Mouse (Mus musculus): ENCODE measurements around the gene Itga11. TPM values are rescaled to one million over a fixed set of nuclear protein-coding genes. Genes with fewer than 3 reads are reported as not detected.
"Not testable (repeated sequence)": the region's sequence is repeated elsewhere in the genome, so short reads cannot be mapped to it uniquely, and the experiment has no call there.

Gene Itga11
- polyA plus RNA-seq, 1 experiment, result 2.3 TPM

DNA sequence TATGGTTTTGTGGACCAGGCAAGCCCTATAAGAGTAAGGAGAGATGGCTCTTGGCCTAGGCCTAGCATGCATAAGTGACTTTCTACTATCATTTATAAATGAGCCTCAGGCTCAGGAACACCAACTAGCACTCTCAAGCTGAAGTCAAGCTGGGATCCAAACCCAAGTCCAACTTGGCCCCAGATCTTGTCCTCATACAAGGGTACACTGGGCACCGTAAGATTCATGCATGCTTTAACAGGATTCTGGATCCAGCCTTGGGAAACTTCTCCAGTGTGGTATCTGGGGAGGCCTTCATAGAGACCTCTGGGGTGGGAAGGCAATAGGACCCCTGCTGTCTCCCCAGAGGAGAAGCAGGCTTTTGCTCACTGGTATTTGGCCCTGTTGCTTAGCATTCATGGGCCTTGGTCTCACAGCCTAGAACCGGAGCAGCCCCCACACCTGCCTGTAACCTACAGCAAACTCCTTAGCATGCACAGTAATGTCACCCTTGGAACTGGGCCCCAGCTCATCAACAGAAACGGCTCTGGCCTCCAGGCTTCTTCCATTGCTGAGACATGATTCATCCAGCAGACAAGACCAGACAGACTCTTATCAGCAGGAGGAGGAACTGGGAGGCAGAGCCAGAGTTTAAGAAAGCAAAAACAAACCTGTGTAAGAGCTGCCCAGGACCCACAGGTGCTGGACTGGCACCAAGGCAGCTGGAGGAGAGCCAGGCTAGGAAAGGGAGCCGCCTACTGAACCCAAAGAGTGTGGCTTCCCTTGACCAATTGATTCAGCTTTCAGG, 140.4 kb downstream of the Itga11 start:
- peak; percentile 95 for DNase-seq (ENCODE audit: low read depth)

DNA sequence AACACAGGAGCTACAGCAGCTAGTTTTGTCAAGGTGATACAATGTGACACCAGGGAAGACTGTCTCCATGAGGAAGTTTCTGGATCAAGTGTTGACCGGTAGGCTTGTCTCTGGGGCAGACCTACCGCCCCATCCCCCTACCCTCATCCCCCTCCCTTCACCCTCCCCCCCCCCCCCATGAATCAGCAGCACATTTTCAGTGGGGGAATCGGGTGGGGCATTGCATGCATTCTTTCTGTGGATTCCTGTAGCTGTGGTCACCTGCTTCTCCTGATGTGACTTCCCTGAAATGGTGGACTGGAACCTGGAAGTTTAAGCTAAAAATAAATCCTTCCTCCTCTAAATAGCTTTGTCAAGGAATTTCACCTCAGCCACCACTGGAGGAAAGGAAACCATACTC, 141.9 kb downstream of the Itga11 start:
- no peak for DNase-seq (ENCODE audit: low read depth)

DNA sequence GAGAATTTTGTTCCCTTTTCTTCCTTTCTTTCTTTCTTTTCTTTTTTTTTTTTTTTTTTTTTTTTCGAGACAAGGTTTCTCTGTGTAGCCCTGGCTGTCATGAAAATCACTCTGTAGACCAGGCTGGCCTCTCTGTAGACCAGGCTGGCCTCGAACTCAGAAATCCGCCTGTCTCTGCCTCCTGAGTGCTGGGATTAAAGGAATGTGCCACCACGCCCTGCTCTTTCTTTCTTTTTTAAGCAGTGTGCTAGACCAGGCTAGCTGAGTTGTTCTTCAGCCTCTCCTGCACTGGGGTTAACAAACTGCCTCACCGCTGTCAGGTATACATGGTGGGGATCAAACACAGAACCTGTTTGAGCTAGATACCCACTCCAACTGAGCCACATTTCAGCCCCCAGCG, 142.3 kb downstream of the Itga11 start:
- DNase-seq (ENCODE audit: low read depth), result not testable (repeated sequence)

DNA sequence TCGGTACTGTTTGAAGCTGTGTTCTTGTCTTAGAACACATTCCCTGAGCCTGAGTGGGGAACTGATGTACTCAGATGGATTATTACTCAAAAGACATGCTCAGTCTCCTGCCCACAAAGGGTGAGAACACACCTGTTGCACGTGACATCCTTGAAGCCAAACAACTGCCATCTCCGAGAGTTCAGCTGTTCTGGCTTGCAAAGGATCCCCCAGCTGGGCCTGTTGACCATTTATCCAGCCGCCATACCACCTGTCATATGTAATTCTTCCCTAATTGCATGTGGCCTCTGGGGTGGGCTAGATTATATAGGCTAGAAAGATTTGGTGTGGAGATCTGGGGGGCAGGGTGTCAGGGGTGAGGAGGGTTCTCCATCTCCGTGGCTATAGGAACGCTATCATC, 143.2 kb downstream of the Itga11 start:
- DNase-seq (ENCODE audit: low read depth), result no peak

DNA sequence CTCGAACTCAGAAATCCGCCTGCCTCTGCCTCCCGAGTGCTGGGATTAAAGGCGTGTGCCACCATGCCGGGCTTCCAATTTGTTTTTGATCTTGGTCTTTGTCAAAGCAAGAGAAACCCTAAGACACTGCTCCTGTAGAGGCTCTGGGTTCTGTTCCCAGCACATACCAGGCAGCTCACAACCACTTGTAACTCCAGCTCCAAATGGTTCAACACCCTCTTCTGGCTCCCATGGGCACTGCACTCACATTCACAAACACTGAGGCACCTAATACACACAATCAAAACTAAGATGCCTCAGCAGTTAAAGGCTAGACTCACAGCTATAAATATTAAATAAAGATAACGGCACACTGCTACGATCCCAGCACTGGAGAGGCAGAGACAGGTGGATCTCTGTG, 144.2 kb downstream of the Itga11 start:
- DNase-seq (ENCODE audit: low read depth), result no peak

DNA sequence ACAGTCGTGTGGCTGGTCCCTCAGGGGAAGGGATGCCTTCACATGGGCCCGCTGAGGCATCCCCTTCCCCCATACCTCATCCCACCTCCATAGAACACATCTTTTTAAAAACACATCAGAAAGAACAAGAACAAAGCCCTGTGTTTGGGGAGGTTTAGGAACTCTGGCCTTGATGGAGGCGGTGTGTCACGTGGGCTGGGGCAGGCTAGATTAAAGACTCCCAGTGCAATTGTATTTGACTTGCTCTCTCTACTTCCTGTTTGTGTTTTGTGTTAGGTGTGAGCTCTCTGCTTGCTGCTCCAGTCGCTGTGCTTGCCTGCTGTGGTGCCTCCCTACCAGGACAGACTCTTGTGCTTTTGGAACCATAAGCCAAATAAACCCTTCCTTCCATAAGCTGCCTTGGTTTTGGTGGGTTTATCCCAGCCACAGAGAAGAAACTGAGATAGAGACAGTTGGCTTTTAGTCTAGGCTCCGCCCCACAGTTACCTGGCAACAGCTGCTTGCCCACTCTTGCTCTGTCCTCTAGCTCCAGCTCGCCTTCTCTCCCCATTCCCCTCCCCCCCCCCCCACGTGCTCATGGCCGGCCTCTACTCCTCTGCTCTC, 148.3 kb downstream of the Itga11 start:
- DNase-seq (ENCODE audit: low read depth), result no peak

DNA sequence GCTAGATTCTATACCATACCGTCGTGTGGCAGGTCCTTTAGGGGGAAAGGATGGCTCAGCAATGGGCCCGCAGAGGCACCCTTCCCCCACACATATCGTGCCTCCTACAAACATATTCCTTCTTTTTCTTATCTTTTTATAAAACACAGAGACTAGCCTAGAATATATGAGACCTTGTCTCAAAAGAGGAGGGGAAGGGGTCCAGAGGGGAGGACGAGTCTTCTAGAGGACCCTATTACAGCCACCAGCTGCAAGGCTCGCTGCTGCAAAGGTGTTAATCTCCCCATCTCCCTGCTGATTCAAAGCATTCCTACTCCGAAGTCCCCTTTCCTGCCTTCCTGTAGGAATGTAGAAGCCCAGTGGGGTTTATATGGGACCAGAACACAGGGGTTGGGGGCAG, 148.8 kb downstream of the Itga11 start:
- DNase-seq (ENCODE audit: low read depth), result no peak

DNA sequence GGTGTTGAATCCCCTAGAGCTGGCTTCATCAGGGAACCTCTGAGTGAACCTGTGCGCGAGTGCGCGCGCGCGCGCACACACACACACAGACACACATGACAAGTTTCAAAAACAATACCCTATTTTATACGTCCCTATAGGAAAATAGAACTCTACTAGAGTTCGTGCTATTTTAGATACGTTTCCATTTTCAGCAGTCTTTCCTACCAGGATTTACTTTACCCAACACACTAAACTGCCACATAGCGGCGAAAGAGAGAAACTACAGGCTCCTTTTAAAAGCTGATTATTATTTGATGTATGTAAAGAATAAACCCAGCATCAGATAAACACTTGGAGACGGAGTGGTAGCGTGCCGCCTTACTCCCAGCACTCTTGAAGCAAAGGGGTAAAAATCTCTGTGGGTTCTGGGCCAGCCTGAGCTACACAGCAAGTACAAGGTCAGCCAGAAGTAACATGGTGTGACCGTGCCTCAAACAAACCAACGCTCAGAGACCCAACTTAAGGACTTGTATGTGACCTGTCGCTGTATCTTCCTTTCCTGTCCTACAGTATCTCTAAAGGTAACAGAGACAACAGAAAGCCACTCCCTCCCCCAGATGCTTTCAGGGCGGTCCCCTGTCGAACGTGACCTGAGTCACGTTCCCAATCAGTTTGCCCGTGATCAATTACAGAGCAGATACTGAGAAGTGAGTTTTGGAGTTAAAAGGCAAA, 150.5 kb downstream of the Itga11 start:
- DNase-seq (ENCODE audit: low read depth), result no peak

DNA sequence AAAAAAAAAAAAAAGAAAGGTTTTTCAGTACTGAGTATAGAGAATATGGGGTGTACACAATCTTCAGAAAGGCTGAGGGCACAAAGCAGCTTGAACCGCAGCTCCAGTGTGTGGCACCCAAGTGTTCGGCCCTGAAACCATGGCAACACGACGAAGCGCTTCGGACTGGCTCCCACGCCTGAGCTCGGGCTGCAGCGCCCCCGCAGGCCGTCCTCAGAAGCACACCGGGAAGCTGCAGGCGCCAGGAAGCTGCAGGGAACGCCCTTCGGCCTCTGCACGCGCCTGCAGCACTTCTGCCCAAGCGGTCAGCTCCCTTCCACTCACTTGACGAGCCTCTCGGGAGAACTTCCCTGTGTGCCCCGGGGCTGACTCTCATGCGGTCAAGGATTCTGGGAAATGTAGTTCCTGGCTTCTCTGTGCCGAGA, 151.0 kb downstream of the Itga11 start:
- DNase-seq (ENCODE audit: low read depth), result no peak

DNA sequence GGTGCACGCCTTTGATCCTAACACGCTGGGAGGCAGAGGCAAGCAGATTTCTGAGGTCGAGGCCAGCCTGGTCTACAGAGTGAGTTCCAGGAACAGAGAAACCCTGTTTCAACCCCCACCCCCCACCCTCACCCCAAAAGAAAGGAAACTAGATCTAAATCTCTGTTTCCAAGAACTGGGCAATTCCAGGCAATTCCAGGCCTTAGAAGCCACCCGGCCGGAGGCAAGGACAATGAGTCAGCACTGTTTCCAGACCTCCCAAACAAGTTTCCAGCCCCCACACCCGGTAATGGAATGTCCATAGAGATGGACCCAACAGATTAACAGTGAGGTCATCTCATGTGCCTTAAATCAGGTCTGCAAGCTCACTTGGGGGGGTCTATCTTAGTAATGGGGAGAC, 152.3 kb downstream of the Itga11 start:
- DNase-seq (ENCODE audit: low read depth), result no peak

Other genes starting within 250 kb of the Itga11 start
- gene Coro2b, start 140.8 kb upstream of the Itga11 start, polyA plus RNA-seq (2012; rRNA removed), result 21.3 and 47.5 TPM in 2 replicates
- gene Fem1b, start 134.1 kb downstream of the Itga11 start, polyA plus RNA-seq (2012; rRNA removed), result 9.1 and 10.0 TPM in 2 replicates
- gene Cln6, start 161.0 kb downstream of the Itga11 start, polyA plus RNA-seq (2012; rRNA removed), result 45.3 and 51.7 TPM in 2 replicates
- gene Calml4, start 180.3 kb downstream of the Itga11 start, polyA plus RNA-seq (2012; rRNA removed), result 8.9 and 17.1 TPM in 2 replicates